Mouse (Mus musculus) G1E (cell line): ENCODE measurements at regions not wholly inside any gene's neighbourhood (a gene's known extent, or its start where the extent isn't known, plus 50 kb on each side); places are given as distances from the start of the nearest gene placed in this dataset.

Experiments
- ATAC-seq: 2 replicates; pipeline ENCODE4 v1.8.0; 2016; ENCODE audit warnings: mild to moderate bottlenecking; ENCODE audit not compliant: insufficient number of reproducible peaks, poor library complexity, low FRiP score, severe bottlenecking; ENCODE audit errors: extremely low read depth
- DNase-seq: peaks from one replicate; pipeline ENCODE4 v3.0.0; 2012; ENCODE audit warnings: low spot score
- H3K27me3 ChIP-seq: 2 replicates; pipeline ENCODE4 v1.6.1; 2012; ENCODE audit warnings: mild to moderate bottlenecking, low read length, inconsistent platforms; ENCODE audit not compliant: insufficient read depth
- H3K36me3 ChIP-seq: replicated peaks from 2 replicates; pipeline ENCODE3; 2012; ENCODE audit warnings: mild to moderate bottlenecking, inconsistent platforms
- H3K4me1 ChIP-seq: 2 replicates; pipeline ENCODE4 v1.6.1; 2012; ENCODE audit warnings: low read depth, low read length, inconsistent platforms, mixed read lengths; ENCODE audit not compliant: insufficient read depth
- H3K4me3 ChIP-seq: 2 replicates; pipeline ENCODE4 v1.5.1; 2012; ENCODE audit warnings: low read depth, mild to moderate bottlenecking, inconsistent platforms, low read length, moderate library complexity, mixed read lengths
- H3K9me3 ChIP-seq: replicated peaks from 2 replicates; pipeline ENCODE4 v1.6.1; 2012; ENCODE audit warnings: inconsistent platforms
- CTCF ChIP-seq: IDR thresholded peaks from 2 replicates; pipeline ENCODE4 v1.5.1; 2012; ENCODE audit warnings: low read depth, low read length, inconsistent platforms, mixed read lengths
- GATA1 ChIP-seq: IDR thresholded peaks from 2 replicates; pipeline ENCODE4 v1.6.1; 2012; ENCODE audit warnings: borderline replicate concordance, low read length, inconsistent platforms, mixed read lengths
- GATA2 ChIP-seq: IDR thresholded peaks from 2 replicates; pipeline ENCODE4 v1.6.1; 2012; ENCODE audit warnings: low read depth, low read length, inconsistent platforms, borderline replicate concordance
- POLR2AphosphoS5 ChIP-seq: IDR thresholded peaks from 2 replicates; pipeline ENCODE4 v1.6.1; 2012; ENCODE audit warnings: low read depth, low read length, inconsistent platforms; ENCODE audit not compliant: insufficient replicate concordance
- TAL1 ChIP-seq: conservative IDR thresholded peaks from 2 replicates; pipeline ENCODE4 v1.6.1; 2012; ENCODE audit warnings: low read depth, low read length, inconsistent platforms, mixed read lengths

DNA sequence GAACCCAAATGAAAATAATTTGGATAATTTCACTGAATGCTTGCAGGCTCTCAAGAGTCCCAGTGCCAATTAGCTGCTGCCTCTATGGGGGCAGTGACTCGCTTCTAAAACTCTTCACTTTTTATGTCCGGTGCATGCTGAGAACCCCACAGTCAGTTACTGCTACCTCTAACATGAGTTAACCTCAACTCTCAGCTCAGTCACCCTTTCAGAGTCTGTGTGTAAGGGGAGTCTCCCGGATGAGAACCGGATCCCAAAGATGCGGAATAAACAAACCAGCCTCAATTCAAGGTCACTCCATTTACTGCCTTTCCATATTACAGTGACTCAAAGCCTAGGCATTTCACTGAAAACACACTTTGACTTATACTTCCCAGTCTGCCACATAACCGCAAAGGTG lies 357.9 kb downstream of the Phf3 start:
- Histone ChIP-seq H3K9me3 (no peaks in the 10 kb centered on the region; the same call in 1 of the 2 replicates), H3K36me3 (no peaks in the 10 kb centered on the region), H3K4me3 (no peak overlapping the region), H3K4me1 (no peaks in the 10 kb centered on the region), H3K27me3 (no peaks in the 10 kb centered on the region)
- no peak for TF ChIP-seq GATA2
- TF ChIP-seq POLR2AphosphoS5 = no peak
- TF ChIP-seq GATA1 = no peak
- TF ChIP-seq CTCF = no peak
- no peak for TF ChIP-seq TAL1
- no peak for DNase-seq
- ATAC-seq = no peak

GRCm38 (mm10) chr1:30503224-30503623 lies 370.5 kb downstream of the Phf3 start:
- Histone ChIP-seq H3K9me3 (no peaks in the 10 kb centered on the region), H3K27me3 (no peaks in the 10 kb centered on the region), H3K4me1 (no peaks in the 10 kb centered on the region), H3K4me3 (no peak overlapping the region), H3K36me3 (no peaks in the 10 kb centered on the region)
- ATAC-seq (no peak), DNase-seq (no peak)
- TF ChIP-seq CTCF (no peak), GATA1 (no peak), POLR2AphosphoS5 (no peak), TAL1 (no peak), GATA2 (no peak)

DNA sequence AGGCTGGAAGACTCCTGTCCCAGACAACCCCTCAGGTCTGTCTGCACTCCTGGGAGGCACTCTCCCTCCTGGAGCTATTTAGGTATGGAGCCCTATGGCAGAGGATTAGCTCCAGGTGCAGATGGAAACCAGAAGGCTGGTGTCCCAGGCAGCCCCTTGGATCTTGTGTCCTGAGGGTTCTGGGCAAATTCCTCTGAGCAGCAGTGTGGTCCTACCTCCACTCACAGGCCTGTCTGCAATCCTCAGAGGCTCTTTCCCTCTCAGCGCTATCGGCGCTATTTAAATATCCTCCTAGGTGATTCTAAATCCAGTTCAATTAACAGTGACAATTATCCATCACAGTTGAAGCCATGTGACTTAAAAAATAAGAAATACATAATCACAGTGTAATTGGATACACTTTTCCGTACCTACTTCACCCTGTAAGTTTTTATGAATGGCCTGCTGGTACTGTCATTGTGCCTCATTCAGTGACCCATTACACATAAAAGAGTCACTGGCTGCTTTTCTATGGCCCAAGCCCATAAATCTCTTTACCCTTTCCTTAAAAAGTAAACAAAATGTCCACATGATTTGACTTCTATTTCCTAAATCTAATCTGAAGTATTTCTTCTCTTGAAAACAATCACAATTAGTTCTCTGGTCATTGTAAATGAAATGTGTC lies 413.3 kb downstream of the Phf3 start:
- H3K4me1 ChIP-seq = no peaks in the 10 kb centered on the region
- TF ChIP-seq CTCF (no peak), GATA2 (no peak), POLR2AphosphoS5 (no peak), GATA1 (no peak), TAL1 (no peak)
- no peak for DNase-seq
- H3K36me3 ChIP-seq = no peaks in the 10 kb centered on the region
- H3K9me3 ChIP-seq = no peaks in the 10 kb centered on the region
- H3K4me3 ChIP-seq = no peak overlapping the region
- no peak for ATAC-seq
- H3K27me3 ChIP-seq = no peaks in the 10 kb centered on the region

GRCm38 (mm10) chr1:30437964-30438363 lies 435.8 kb downstream of the Phf3 start:
- Histone ChIP-seq H3K9me3 (no peaks in the 10 kb centered on the region), H3K27me3 (no peaks in the 10 kb centered on the region), H3K4me1 (no peaks in the 10 kb centered on the region), H3K36me3 (no peaks in the 10 kb centered on the region), H3K4me3 (no peak overlapping the region)
- DNase-seq = no peak
- no peak for ATAC-seq
- TF ChIP-seq GATA1 (no peak), TAL1 (no peak), GATA2 (no peak), CTCF (no peak), POLR2AphosphoS5 (no peak)

GRCm38 (mm10) chr1:30416582-30416981 lies 457.1 kb downstream of the Phf3 start:
- no peaks in the 10 kb centered on the region for H3K27me3 ChIP-seq
- H3K4me1 ChIP-seq = no peaks in the 10 kb centered on the region
- ATAC-seq = no peak
- H3K4me3 ChIP-seq = no peak overlapping the region
- TF ChIP-seq TAL1 (no peak), GATA1 (no peak), GATA2 (no peak), CTCF (no peak), POLR2AphosphoS5 (no peak)
- H3K9me3 ChIP-seq = 0 out of 2 replicates have a peak, but pooled peaks cover 5% of the 10 kb centered on the region
- no peaks in the 10 kb centered on the region for H3K36me3 ChIP-seq
- DNase-seq = no peak

DNA sequence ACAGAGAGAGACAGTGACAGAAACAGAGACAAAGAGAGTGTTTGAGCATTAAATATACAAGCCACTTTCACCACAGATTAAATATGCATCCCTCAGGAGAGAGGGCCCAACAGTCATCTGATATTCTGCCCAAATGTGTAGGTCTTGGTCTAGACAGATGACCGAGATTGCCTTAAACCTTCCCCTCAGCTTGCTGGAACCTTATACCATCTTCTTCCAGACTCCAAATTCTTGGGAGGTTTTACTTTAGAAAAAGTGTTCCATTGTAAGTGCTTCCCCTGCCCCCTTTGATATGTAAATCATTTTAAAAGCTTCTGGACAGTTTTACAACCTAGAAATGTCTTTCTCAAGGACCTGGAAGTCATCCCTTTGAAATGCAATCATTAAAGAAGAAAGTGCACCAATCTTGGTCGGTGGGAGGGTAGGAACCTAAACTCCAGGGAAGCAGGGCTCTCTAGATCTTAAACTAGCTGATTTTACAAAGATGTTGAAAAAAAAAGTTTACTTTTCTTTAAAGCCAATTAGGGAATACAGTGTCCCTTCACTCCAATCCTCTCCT lies 458.8 kb downstream of the Phf3 start:
- ATAC-seq (no peak), DNase-seq (no peak)
- H3K4me1 ChIP-seq = no peaks in the 10 kb centered on the region
- TF ChIP-seq GATA2 (no peak), CTCF (no peak), TAL1 (no peak), GATA1 (no peak), POLR2AphosphoS5 (no peak)
- H3K4me3 ChIP-seq = no peak overlapping the region
- H3K27me3 ChIP-seq = no peaks in the 10 kb centered on the region
- H3K36me3 ChIP-seq = no peaks in the 10 kb centered on the region
- 0 out of 2 replicates have a peak, but pooled peaks cover 5% of the 10 kb centered on the region for H3K9me3 ChIP-seq
